Mouse (Mus musculus): Measurements from ENCODE around the gene Gm9268. TPM values are rescaled to one million over a fixed set of nuclear protein-coding genes. Genes with fewer than 3 reads are reported as not detected.
"Not testable (repeated sequence)": the region's sequence is repeated elsewhere in the genome, so short reads cannot be mapped to it uniquely, and the experiment has no call there.

Gm9268 gene
- total RNA-seq (2021) = not detected

DNA sequence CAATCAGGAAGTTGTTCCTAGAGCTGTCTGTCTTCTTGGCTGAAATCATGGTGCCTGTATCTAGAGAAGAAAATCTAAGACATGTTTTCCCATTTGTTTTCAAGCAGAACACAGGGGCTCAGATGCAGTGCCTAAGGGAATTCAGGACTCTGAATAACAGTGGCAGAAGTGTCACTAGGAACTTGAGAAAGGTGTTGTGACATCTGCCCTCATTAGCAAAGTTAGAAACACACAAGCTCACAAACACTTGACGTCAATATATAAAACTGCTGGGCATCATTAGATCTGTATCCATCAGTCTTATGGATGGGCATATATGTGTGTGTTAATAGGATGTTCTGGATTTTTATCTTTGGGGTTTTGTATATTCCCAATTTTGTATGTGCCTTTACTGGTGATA is at the start of gene Gm9268:
TSS of gene Gm9268 (plus strand) at position 301 of the 400 bp plus-strand sequence.
- intact Hi-C loops (cut with DNase I); DNase-seq (ENCODE audit: low spot score): not testable (repeated sequence)

DNA sequence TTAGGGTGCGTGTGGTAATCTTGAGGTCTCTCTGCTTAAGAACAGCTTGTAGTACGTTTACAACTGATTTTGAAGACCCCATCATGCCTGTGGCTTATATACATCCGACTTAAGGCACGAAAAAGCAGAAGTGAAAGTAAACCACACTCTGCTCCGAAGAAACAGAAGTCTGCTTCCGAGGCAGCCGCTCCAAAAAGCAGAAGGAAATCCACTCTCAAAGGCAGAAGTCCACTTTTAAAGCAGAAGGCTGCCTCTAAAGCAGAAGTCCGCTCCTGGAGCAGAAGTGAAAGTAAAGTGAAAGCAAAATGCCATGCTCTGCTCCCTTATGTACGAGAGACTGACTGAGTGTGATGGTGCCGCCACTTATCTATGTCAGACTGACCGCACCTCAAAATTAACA is 38.5 kb upstream of the Gm9268 start:
- no peak for DNase-seq (ENCODE audit: low spot score)
- intact Hi-C loops (cut with DNase I) = no loop called here

DNA sequence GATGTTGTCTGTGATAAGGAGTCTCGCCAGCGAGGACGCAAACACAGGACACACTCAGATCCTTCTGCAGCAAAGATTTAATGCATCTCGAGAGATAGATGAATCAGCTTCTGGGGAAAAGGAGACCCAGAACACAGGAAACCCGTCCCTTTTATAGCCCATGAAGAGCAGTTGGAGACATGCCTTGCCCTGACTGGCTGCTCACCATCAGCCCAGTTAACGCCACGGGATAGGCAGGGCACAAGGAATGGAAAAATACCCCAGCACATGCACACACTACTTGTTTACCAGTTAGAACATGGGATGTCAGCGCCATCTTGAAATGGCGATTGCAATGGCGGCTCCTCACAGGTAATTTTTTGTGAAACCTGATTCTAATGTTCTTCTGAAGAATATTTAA is 37.8 kb upstream of the Gm9268 start:
- DNase-seq (ENCODE audit: low spot score) = no peak
- intact Hi-C loops (cut with DNase I) = no loop called here

DNA sequence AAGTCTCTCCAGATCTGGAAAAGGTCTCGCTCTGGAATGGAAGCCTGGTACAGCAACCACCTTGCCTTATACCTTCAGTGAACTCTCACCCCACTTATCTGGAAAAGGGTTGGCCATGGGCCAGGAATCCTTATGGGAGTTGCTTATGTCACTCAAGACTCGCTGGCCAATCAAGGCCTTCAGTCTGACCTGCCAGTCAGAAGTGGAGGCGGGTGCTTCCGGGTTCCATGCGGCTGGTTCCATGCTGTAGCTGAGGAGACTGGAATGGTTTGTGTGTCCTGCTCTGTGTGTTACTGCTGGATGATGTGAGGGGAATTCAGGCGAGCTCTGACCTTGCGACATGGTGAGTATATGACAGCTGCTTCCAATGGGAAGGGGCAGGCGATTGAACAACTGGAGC is 59.3 kb downstream of the Gm9268 start:
- intact Hi-C loops (cut with DNase I) = no loop called here
- no peak for DNase-seq (ENCODE audit: low spot score)

Other genes starting within 250 kb of the Gm9268 start
- gene Vmn2r62, start 225.2 kb upstream of the Gm9268 start, total RNA-seq (2021) = not detected
- gene Gm2381, start 151.5 kb upstream of the Gm9268 start, total RNA-seq (2021) = under 1 TPM; 0.06 to 0.08 TPM
- gene Vmn2r63, start 84.9 kb upstream of the Gm9268 start, total RNA-seq (2021) = not detected
- not detected for gene Zfp936, start 95.5 kb downstream of the Gm9268 start, total RNA-seq (2021)

All from heart, postnatal 25 days (tissue).